ENCODE assay signal across 8 mouse cellular contexts in the genomic region with DNA sequence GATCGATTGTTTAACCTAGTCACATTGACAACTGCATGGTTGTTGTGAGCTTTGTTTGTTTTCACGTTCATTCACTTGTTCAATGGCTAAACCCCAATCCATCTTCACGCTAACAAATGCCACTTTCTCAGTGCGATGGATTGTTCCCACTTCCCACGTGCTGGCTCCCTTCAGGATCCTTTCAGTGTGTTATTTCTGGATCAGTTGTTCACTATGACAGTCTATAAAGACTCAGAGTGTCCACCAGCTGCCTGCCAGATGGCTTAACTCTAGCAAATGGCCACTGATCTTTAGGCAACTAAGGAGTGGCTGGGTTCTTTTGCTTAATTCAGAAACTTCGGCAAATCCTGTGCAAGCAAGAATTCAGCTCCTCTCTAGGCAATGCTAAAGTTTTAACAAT.
A peak's percentile ranks its signal among the peaks of the same experiment; 100 is the strongest.
DNase-seq lines count a peak whose midpoint lies in the region; ATAC-seq lines count a peak whose summit lies in the region.

No protein-coding gene starts in this region.

- H3K9ac ChIP-seq in hindbrain, embryonic 11.5 days (ENCODE audit: low read depth, low read length) = no peak overlapping the region
- H3K9ac ChIP-seq in midbrain, embryonic 14.5 days (replicated peaks; ENCODE audit: low read length) = no peak overlapping the region

- no peak overlapping the region for H3K27ac ChIP-seq in hindbrain, embryonic 11.5 days (ENCODE audit: low read depth, low read length)
- no peak overlapping the region for H3K27ac ChIP-seq in midbrain, embryonic 14.5 days (replicated peaks; ENCODE audit: low read depth, low read length)

- no peaks in the 10 kb centered on the region for H3K9me3 ChIP-seq in hindbrain, embryonic 11.5 days (ENCODE audit: control insufficient read depth, low read length)
- H3K9me3 ChIP-seq in midbrain, embryonic 14.5 days (ENCODE audit: control insufficient read depth, low read length) = no peaks in the 10 kb centered on the region

- H3K27me3 ChIP-seq in hindbrain, embryonic 11.5 days (ENCODE audit: control insufficient read depth, insufficient read depth, low read length) = peaks cover 17% of the 10 kb centered on the region
- no peaks in the 10 kb centered on the region for H3K27me3 ChIP-seq in midbrain, embryonic 14.5 days (ENCODE audit: control insufficient read depth, insufficient read depth, low read length)

- peak; percentile 23 to 38 for DNase-seq in cerebellum, postnatal 14 days
- DNase-seq in cerebellum, adult 11 months = no peak
- DNase-seq in embryo, embryonic 10.5 days (ENCODE audit: low spot score) = peak; percentile 90
- DNase-seq in hindbrain, embryonic 11.5 days (ENCODE audit: low spot score) = peak; percentile 80
- peak; percentile 47 for DNase-seq in midbrain, embryonic 14.5 days
- no peak for DNase-seq in thymus, postnatal 36 days
- DNase-seq in cerebellum, adult 9-10 months = no peak

- ATAC-seq in hindbrain, embryonic 11.5 days (ENCODE audit: low FRiP score) = peak; percentile 96
- ATAC-seq in midbrain, embryonic 14.5 days (ENCODE audit: low FRiP score, low TSS enrichment) = peak; percentile 17; the same call in 1 of the 2 replicates
- ATAC-seq in activated CD4-positive, CD25-positive, alpha-beta regulatory T cell, adult 4 months = no peak

- no peak overlapping the region for H3K4me3 ChIP-seq in hindbrain, embryonic 11.5 days (ENCODE audit: low read depth, low read length)
- no peak overlapping the region for H3K4me3 ChIP-seq in midbrain, embryonic 14.5 days (replicated peaks; ENCODE audit: low read depth, low read length)

- H3K4me1 ChIP-seq in hindbrain, embryonic 11.5 days (replicated peaks; ENCODE audit: control insufficient read depth, insufficient read depth, low read length) = no peaks in the 10 kb centered on the region
- H3K4me1 ChIP-seq in midbrain, embryonic 14.5 days (ENCODE audit: control insufficient read depth, insufficient read depth, low read length) = no peaks in the 10 kb centered on the region

- WGBS in hindbrain, embryonic 11.5 days = 14% methylated on average over 6 of the region's 6 CpGs
- WGBS in midbrain, embryonic 14.5 days = 10% methylated on average over 6 of the region's 6 CpGs

- H3K36me3 ChIP-seq in hindbrain, embryonic 11.5 days (ENCODE audit: control insufficient read depth, insufficient read depth, low read length) = no peaks in the 10 kb centered on the region
- H3K36me3 ChIP-seq in midbrain, embryonic 14.5 days (ENCODE audit: control insufficient read depth, insufficient read depth, low read length) = no peaks in the 10 kb centered on the region

- no peak overlapping the region for H3K4me2 ChIP-seq in hindbrain, embryonic 11.5 days (replicated peaks; ENCODE audit: low read depth, low read length)
- H3K4me2 ChIP-seq in midbrain, embryonic 14.5 days (ENCODE audit: low read length) = no peak overlapping the region

Comparison
In these comparisons a context has a peak if more than half of its experiments do, and no peak if none do; other contexts are left out.
1. DNase-seq: peak in cerebellum, postnatal 14 days (2 of 2), embryo, embryonic 10.5 days (single experiment), hindbrain, embryonic 11.5 days (single experiment) and midbrain, embryonic 14.5 days (single experiment); none in cerebellum, adult 11 months (single experiment), thymus, postnatal 36 days (0 of 2) and cerebellum, adult 9-10 months (single experiment).